Mouse (Mus musculus): ENCODE data around the gene Zfp639. TPM values are rescaled to one million over a fixed set of nuclear protein-coding genes. Genes with fewer than 3 reads are reported as not detected.

Zfp639 gene
- total and polyA plus RNA-seq, 3 experiments: 34.1 to 302 (median 35.4) TPM

GRCm38 (mm10) chr3:32527181-32527580 is 17.1 kb downstream of the Zfp639 start:
- Histone ChIP-seq H3K27me3 (ENCODE audit: control insufficient read depth in 1 of 2, insufficient read depth in 2 of 2, low read length in 2 of 2) (no peaks in the 10 kb centered on the region), H3K4me1 (ENCODE audit: control insufficient read depth in 1 of 2, insufficient read depth in 2 of 2, low read length in 2 of 2) (no peaks in the 10 kb centered on the region; a peak in 1 of 4 replicates), H3K36me3 (ENCODE audit: control insufficient read depth in 1 of 2, insufficient read depth in 2 of 2, low read length in 2 of 2) (peaks cover 0 to 3% of the 10 kb centered on the region in 2 experiments; a peak in 2 of 4 replicates), H3K9ac (ENCODE audit: control insufficient read depth, low read depth, low read length, poor library complexity, severe bottlenecking) (no peak overlapping the region), H3K27ac (ENCODE audit: control insufficient read depth, low read depth, low read length) (no peak overlapping the region), H3K79me2 (ENCODE audit: control insufficient read depth, insufficient read depth, low read length, poor library complexity) (peaks cover 6% of the 10 kb centered on the region), H3K9me3 (replicated peaks; ENCODE audit: insufficient read depth, low read length) (no peaks in the 10 kb centered on the region), H3K4me3 (ENCODE audit: control insufficient read depth in 1 of 2, insufficient read depth in 1 of 2, low read depth in 2 of 2, low read length in 2 of 2) (no peak overlapping the region)
- DNase-seq (ENCODE audit: low read depth, low spot score): no peak
- TF ChIP-seq MAFK (IDR thresholded peaks at IDR 0.05; ENCODE audit: borderline replicate concordance, low read depth, low read length) (no peak), MYC (IDR thresholded peaks at IDR 0.05; ENCODE audit: low read depth, low read length) (no peak), CHD2 (IDR thresholded peaks at IDR 0.05; ENCODE audit: low read length) (no peak), CTCF (IDR thresholded peaks at IDR 0.05 in 2 of 3, conservative IDR thresholded peaks at IDR 0.05 in 1 of 3; ENCODE audit: control insufficient read depth in 1 of 3, insufficient read depth in 1 of 3, low read depth in 2 of 3, low read length in 3 of 3, poor library complexity in 1 of 3, severe bottlenecking in 1 of 3) (no peak), MYB (IDR thresholded peaks at IDR 0.05; ENCODE audit: low read depth, low read length) (no peak), GABPA (IDR thresholded peaks at IDR 0.05; ENCODE audit: low read depth, low read length) (no peak), ZKSCAN1 (IDR thresholded peaks at IDR 0.05; ENCODE audit: low read depth, low read length) (no peak), USF1 (IDR thresholded peaks at IDR 0.05; ENCODE audit: low read depth, low read length) (no peak), GATA1 (IDR thresholded peaks at IDR 0.05; ENCODE audit: low read depth, low read length) (no peak), BHLHE40 (IDR thresholded peaks at IDR 0.05; ENCODE audit: borderline replicate concordance, low read depth, low read length) (no peak), ZMIZ1 (IDR thresholded peaks at IDR 0.05; ENCODE audit: low read depth, low read length) (no peak)

GRCm38 (mm10) chr3:32529303-32529898 is 19.3 kb downstream of the Zfp639 start, which contains the start of gene Mfn1:
TSS of gene Mfn1 (plus strand) at chr3:32529465.
- peak within 1 kb of the TSS; percentile 82 to 94 for H3K4me3 ChIP-seq (ENCODE audit: control insufficient read depth in 1 of 2, insufficient read depth in 1 of 2, low read depth in 2 of 2, low read length in 2 of 2)
- H3K4me1 ChIP-seq (ENCODE audit: control insufficient read depth in 1 of 2, insufficient read depth in 2 of 2, low read length in 2 of 2): no peaks in the 10 kb centered on the region; a peak in 1 of 4 replicates
- H3K9ac ChIP-seq (ENCODE audit: control insufficient read depth, low read depth, low read length, poor library complexity, severe bottlenecking): peak within 1 kb of the TSS; percentile 86
- H3K79me2 ChIP-seq (ENCODE audit: control insufficient read depth, insufficient read depth, low read length, poor library complexity): peaks cover 6% of the 10 kb centered on the region
- H3K27ac ChIP-seq (ENCODE audit: control insufficient read depth, low read depth, low read length): no peak within 1 kb of the TSS
- no peaks in the 10 kb centered on the region for H3K9me3 ChIP-seq (replicated peaks; ENCODE audit: insufficient read depth, low read length)
- no peaks in the 10 kb centered on the region for H3K27me3 ChIP-seq (ENCODE audit: control insufficient read depth in 1 of 2, insufficient read depth in 2 of 2, low read length in 2 of 2)
- peak; percentile 96 for DNase-seq (ENCODE audit: low read depth, low spot score)
- peaks cover 0 to 3% of the 10 kb centered on the region in 2 experiments; a peak in 2 of 4 replicates for H3K36me3 ChIP-seq (ENCODE audit: control insufficient read depth in 1 of 2, insufficient read depth in 2 of 2, low read length in 2 of 2)
- TF ChIP-seq UBTF (IDR thresholded peaks at IDR 0.05; ENCODE audit: borderline replicate concordance, insufficient read depth, low read depth, low read length): no peak
- TF ChIP-seq USF2 (IDR thresholded peaks at IDR 0.05; ENCODE audit: borderline replicate concordance in 1 of 2, insufficient read depth in 1 of 2, low read depth in 1 of 2, low read length in 2 of 2): no peak
- no peak for TF ChIP-seq RCOR1 (IDR thresholded peaks at IDR 0.05; ENCODE audit: low read depth, low read length)
- TF ChIP-seq NRF1 (IDR thresholded peaks at IDR 0.05; ENCODE audit: insufficient read depth, low read depth, low read length, poor library complexity, severe bottlenecking): 0 out of 2 replicates have a peak, but pooled peaks have one; percentile 9
- TF ChIP-seq ELF1 (IDR thresholded peaks at IDR 0.05; ENCODE audit: low read depth, low read length): peak; percentile 38; the same call in 1 of the 2 replicates
- TF ChIP-seq MXI1 (IDR thresholded peaks at IDR 0.05; ENCODE audit: low read depth, low read length): no peak
- TF ChIP-seq POLR2AphosphoS2 (IDR thresholded peaks at IDR 0.05; ENCODE audit: low read length): peak; percentile 43; the same call in 1 of the 2 replicates
- peak; percentile 69 for TF ChIP-seq NELFE (IDR thresholded peaks at IDR 0.05; ENCODE audit: low read depth, low read length)
- no peak; the same call in 1 of the 2 replicates for TF ChIP-seq KAT2A (conservative IDR thresholded peaks at IDR 0.05; ENCODE audit: low read depth, low read length)
- no peak for TF ChIP-seq ETS1 (IDR thresholded peaks at IDR 0.05; ENCODE audit: low read depth, low read length)
- TF ChIP-seq HCFC1 (IDR thresholded peaks at IDR 0.05; ENCODE audit: low read depth, low read length): peak; percentile 91
- TF ChIP-seq TCF12 (IDR thresholded peaks at IDR 0.05; ENCODE audit: low read depth, low read length): peak; percentile 25; the same call in 1 of the 2 replicates
- no peak for TF ChIP-seq TAL1 (IDR thresholded peaks at IDR 0.05; ENCODE audit: low read length)
- no peak for TF ChIP-seq POLR2AphosphoS5 (IDR thresholded peaks at IDR 0.05; ENCODE audit: borderline replicate concordance, low read depth, low read length)
- TF ChIP-seq JUND (IDR thresholded peaks at IDR 0.05; ENCODE audit: low read depth, low read length): no peak
- TF ChIP-seq MEF2A (IDR thresholded peaks at IDR 0.05; ENCODE audit: extremely low read depth, insufficient replicate concordance, low read depth, low read length, poor library complexity, severe bottlenecking): no peak
- TF ChIP-seq RAD21 (IDR thresholded peaks at IDR 0.05; ENCODE audit: low read depth, low read length): no peak
- TF ChIP-seq SMC3 (IDR thresholded peaks at IDR 0.05; ENCODE audit: low read depth, low read length): no peak
- TF ChIP-seq POLR2A (IDR thresholded peaks at IDR 0.05; ENCODE audit: control insufficient read depth in 1 of 2, insufficient read depth in 1 of 2, low read depth in 1 of 2, low read length in 2 of 2, poor library complexity in 1 of 2): peak; percentile 45 to 72; a peak in 2 of 4 replicates
- 0 out of 2 replicates have a peak, but pooled peaks have one; percentile 58 for TF ChIP-seq MYC (IDR thresholded peaks at IDR 0.05; ENCODE audit: low read depth, low read length)
